ENCODE assay signal across 17 mouse cellular contexts in the genomic region with DNA sequence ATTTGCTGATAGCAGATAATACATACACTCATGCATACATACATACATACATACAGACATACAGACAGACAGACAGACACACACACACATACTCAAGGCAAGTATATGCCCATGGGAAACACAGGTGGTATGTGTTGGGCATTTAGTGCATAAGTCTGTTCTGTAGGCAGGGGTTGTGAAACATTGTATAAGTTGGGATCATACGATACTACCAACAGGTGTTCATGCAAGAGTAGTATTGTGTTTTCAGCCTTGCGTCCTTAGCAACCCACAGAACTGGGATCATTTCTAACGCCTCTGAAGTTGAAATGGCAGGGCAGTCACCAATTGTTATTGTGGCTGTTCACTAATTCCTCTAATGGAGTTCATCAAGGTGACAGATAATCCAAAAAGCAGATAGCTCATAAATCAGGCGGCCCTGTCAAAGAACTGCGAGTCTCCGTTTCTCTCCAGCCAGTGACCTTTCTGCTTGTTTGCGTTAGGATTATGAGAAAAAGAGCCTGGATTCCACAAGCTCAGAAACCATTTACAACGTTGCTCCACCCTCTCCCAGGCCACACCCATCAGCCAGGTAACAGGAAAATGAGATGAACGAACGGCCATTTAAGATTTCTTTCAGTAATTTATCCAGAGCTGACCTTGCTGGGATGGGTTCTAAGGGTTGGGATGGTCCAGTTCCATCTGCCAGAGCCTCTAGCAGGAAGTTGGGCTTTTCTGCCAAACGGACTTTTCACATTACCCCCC.
DNase-seq lines count a peak whose midpoint lies in the region; ATAC-seq lines count a peak whose summit lies in the region.
"Had no signal": no experiment of that assay in that cellular context is flagged by ENCODE, and none has a peak within 500 bp of the region (broad histone marks: within the 10 kb centered on the region; RNA-seq: fewer than 3 reads in every experiment).

No protein-coding gene starts in this region.

- no peaks in the 10 kb centered on the region for H3K27me3 ChIP-seq in kidney, embryonic 16.5 days (ENCODE audit: insufficient read depth, low read length)
- H3K27me3 ChIP-seq in intestine, embryonic 16.5 days (replicated peaks; ENCODE audit: control insufficient read depth, insufficient read depth, low read length): no peaks in the 10 kb centered on the region
- H3K27me3 ChIP-seq: limb, embryonic 15.5 days; liver, embryonic 15.5 days; midbrain, embryonic 13.5 days; neural tube, embryonic 12.5 days had no signal

- no peak overlapping the region for H3K9ac ChIP-seq in kidney, embryonic 16.5 days (replicated peaks; ENCODE audit: low read length)
- H3K9ac ChIP-seq in intestine, embryonic 16.5 days (ENCODE audit: low read depth, low read length): no peak overlapping the region
- H3K9ac ChIP-seq: heart, embryonic 13.5 days; hindbrain, embryonic 14.5 days; limb, embryonic 15.5 days; liver, embryonic 15.5 days; midbrain, embryonic 13.5 days; neural tube, embryonic 12.5 days had no signal

- WGBS in kidney, embryonic 16.5 days: 34% methylated on average over 11 of the region's 11 CpGs
- WGBS in intestine, embryonic 16.5 days: 29% methylated on average over 11 of the region's 11 CpGs

- H3K9me3 ChIP-seq in kidney, embryonic 16.5 days (ENCODE audit: low read length): no peaks in the 10 kb centered on the region
- H3K9me3 ChIP-seq in intestine, embryonic 16.5 days (ENCODE audit: control insufficient read depth, low read length): no peaks in the 10 kb centered on the region
- H3K9me3 ChIP-seq: heart, embryonic 13.5 days; limb, embryonic 15.5 days; liver, embryonic 15.5 days; midbrain, embryonic 13.5 days; neural tube, embryonic 12.5 days had no signal

- DNase-seq in kidney, postnatal 14 days: no peak
- DNase-seq in lung, postnatal 36 days: peak; percentile 21
- no peak for DNase-seq in lung, postnatal 25 days (ENCODE audit: low spot score)
- no peak for DNase-seq in spleen, postnatal 10 days (ENCODE audit: low spot score in 2 of 2)
- no peak for DNase-seq in layer of hippocampus, adult 18-20 months (ENCODE audit: low spot score in 2 of 2)
- DNase-seq: B cell, adult 2 months; cerebellum, adult 9-11 months; kidney, adult 11 months; right cerebral cortex, postnatal 4 days had no signal

- no peak overlapping the region for H3K4me3 ChIP-seq in kidney, embryonic 16.5 days (ENCODE audit: low read length)
- peak overlapping the region; percentile 30; the same call in 1 of the 2 replicates for H3K4me3 ChIP-seq in intestine, embryonic 16.5 days (ENCODE audit: low read length)
- H3K4me3 ChIP-seq: heart, embryonic 13.5 days; limb, embryonic 15.5 days; liver, embryonic 15.5 days; midbrain, embryonic 13.5 days; neural tube, embryonic 12.5 days had no signal

- no peak overlapping the region for H3K27ac ChIP-seq in kidney, embryonic 16.5 days (ENCODE audit: low read length)
- H3K27ac ChIP-seq in intestine, embryonic 16.5 days (ENCODE audit: low read length): no peak overlapping the region
- H3K27ac ChIP-seq: heart, embryonic 13.5 days; hindbrain, embryonic 14.5 days; limb, embryonic 15.5 days; liver, embryonic 15.5 days; midbrain, embryonic 13.5 days; neural tube, embryonic 12.5 days had no signal

- no peak; the same call in 1 of the 2 replicates for ATAC-seq in kidney, embryonic 16.5 days (ENCODE audit: low FRiP score, low TSS enrichment)
- peak; percentile 73 for ATAC-seq in intestine, embryonic 16.5 days
- ATAC-seq: midbrain, embryonic 13.5 days had no signal

- H3K4me1 ChIP-seq in kidney, embryonic 16.5 days (ENCODE audit: insufficient read depth, low read length): peaks cover 11% of the 10 kb centered on the region
- H3K4me1 ChIP-seq in intestine, embryonic 16.5 days (ENCODE audit: control insufficient read depth, insufficient read depth, low read length): no peaks in the 10 kb centered on the region
- H3K4me1 ChIP-seq: limb, embryonic 15.5 days; liver, embryonic 15.5 days; midbrain, embryonic 13.5 days; neural tube, embryonic 12.5 days had no signal

- H3K4me2 ChIP-seq in kidney, embryonic 16.5 days (replicated peaks; ENCODE audit: low read depth, low read length): peak overlapping the region; percentile 18
- peak overlapping the region; percentile 40 for H3K4me2 ChIP-seq in intestine, embryonic 16.5 days (ENCODE audit: low read depth, low read length)
- H3K4me2 ChIP-seq: hindbrain, embryonic 14.5 days; limb, embryonic 15.5 days; liver, embryonic 15.5 days; midbrain, embryonic 13.5 days; neural tube, embryonic 12.5 days had no signal

- no peaks in the 10 kb centered on the region for H3K36me3 ChIP-seq in kidney, embryonic 16.5 days (ENCODE audit: insufficient read depth, low read length)
- H3K36me3 ChIP-seq in intestine, embryonic 16.5 days (ENCODE audit: control insufficient read depth, insufficient read depth, low read length): no peaks in the 10 kb centered on the region
- H3K36me3 ChIP-seq: heart, embryonic 13.5 days; limb, embryonic 15.5 days; liver, embryonic 15.5 days; midbrain, embryonic 13.5 days; neural tube, embryonic 12.5 days had no signal
